Mouse (Mus musculus) mouse trophoblast stem cell (cell line): Measurements from ENCODE around the gene Olfr1152.

Experiments
- in situ Hi-C, 2 experiments: fragments of 300-500 bp; cut with MseI, MboI; formaldehyde crosslinking; loops; 2 replicates in 1 of 2; 3 replicates in 1 of 2; pipeline ENCODE4 v1.15.1; 2025

The Olfr1152 gene

GRCm38 (mm10) chr2:87866192-87866591 lies at the start of gene Olfr1152:
TSS of gene Olfr1152 (plus strand) at chr2:87866492.
- in situ Hi-C loops = no loop called here

GRCm38 (mm10) chr2:87830233-87830632 lies 36.1 kb upstream of the Olfr1152 start, which contains the start of gene Olfr1148:
TSS of gene Olfr1148 (plus strand) at chr2:87830533.
- in situ Hi-C loops = no loop called here

GRCm38 (mm10) chr2:87843693-87844092 lies 22.6 kb upstream of the Olfr1152 start, which contains the start of gene Olfr1150-ps1:
TSS of gene Olfr1150-ps1 (plus strand) at chr2:87843993.
- in situ Hi-C loops = no loop called here

- in situ Hi-C loops = no loop called here
Observed at GRCm38 (mm10) chr2:87855562-87855961, 10.7 kb upstream of the Olfr1152 start, which contains the start of gene Olfr1151. TSS of gene Olfr1151 (plus strand) at chr2:87855862.

GRCm38 (mm10) chr2:87894662-87895061 lies 28.4 kb downstream of the Olfr1152 start, which contains the start of gene Olfr1153:
TSS of gene Olfr1153 (plus strand) at chr2:87894962.
- in situ Hi-C loops = no loop called here

GRCm38 (mm10) chr2:87905066-87905465 lies 38.8 kb downstream of the Olfr1152 start, which contains the start of gene Olfr1154:
TSS of gene Olfr1154 (minus strand) at chr2:87905166.
- in situ Hi-C loops = no loop called here
